Mouse (Mus musculus) hindbrain, embryonic 12.5 days (tissue): ENCODE data around the gene Hdac4. TPM values are rescaled to one million over a fixed set of nuclear protein-coding genes. Genes with fewer than 3 reads are reported as not detected.

ENCODE experiments used
- ATAC-seq: fragments of 200-750 bp; cut with Nextera tagmentation; 2 replicates; pipeline ENCODE4 v1.8.0; 2017; ENCODE audit warnings: moderate TSS enrichment; ENCODE audit not compliant: low FRiP score
- H3K27ac ChIP-seq: fragments of 300-500 bp; sonication (generic); 2 replicates; pipeline ENCODE4 v1.5.1; 2016; ENCODE audit warnings: mild to moderate bottlenecking
- H3K27me3 ChIP-seq: fragments of 300-500 bp; sonication (generic); 2 replicates; pipeline ENCODE4 v1.6.1; 2016; ENCODE audit warnings: mild to moderate bottlenecking
- H3K36me3 ChIP-seq: fragments of 300-500 bp; sonication (generic); 2 replicates; pipeline ENCODE4 v1.6.1; 2016; ENCODE audit warnings: mild to moderate bottlenecking
- H3K4me1 ChIP-seq: fragments of 300-500 bp; sonication (generic); 2 replicates; pipeline ENCODE4 v1.6.1; 2016
- H3K4me2 ChIP-seq: fragments of 300-500 bp; sonication (generic); replicated peaks from 2 replicates; pipeline ENCODE4 v1.6.1; 2016; ENCODE audit warnings: mild to moderate bottlenecking
- H3K4me3 ChIP-seq: fragments of 300-500 bp; sonication (generic); 2 replicates; pipeline ENCODE4 v1.5.1; 2016; ENCODE audit warnings: mild to moderate bottlenecking
- H3K9ac ChIP-seq: fragments of 300-500 bp; sonication (generic); 2 replicates; pipeline ENCODE4 v1.6.1; 2016; ENCODE audit warnings: mild to moderate bottlenecking, moderate library complexity
- H3K9me3 ChIP-seq: fragments of 300-500 bp; sonication (generic); replicated peaks from 2 replicates; pipeline ENCODE4 v1.6.1; 2016; ENCODE audit warnings: mild to moderate bottlenecking
- WGBS: fragments of 180-500 bp; shearing (Covaris S2); methylation state at CpG from one replicate; pipeline ENCODE4 v1.1.7; 2016; 5-methylcytosine and 5-hydroxymethylcytosine counted together
- polyA plus RNA-seq: library from polyadenylated mRNA; unstranded; fragments of >200 nt; fragmentation: Nextera tagmentation; extraction: Ambion mirVana; gene quantifications from 2 replicates; pipeline ENCODE4 v1.2.1, GENCODE M21; 2016

Hdac4 gene
- polyA plus RNA-seq, 1 experiment from 2014 or later, result 25.5 TPM

DNA sequence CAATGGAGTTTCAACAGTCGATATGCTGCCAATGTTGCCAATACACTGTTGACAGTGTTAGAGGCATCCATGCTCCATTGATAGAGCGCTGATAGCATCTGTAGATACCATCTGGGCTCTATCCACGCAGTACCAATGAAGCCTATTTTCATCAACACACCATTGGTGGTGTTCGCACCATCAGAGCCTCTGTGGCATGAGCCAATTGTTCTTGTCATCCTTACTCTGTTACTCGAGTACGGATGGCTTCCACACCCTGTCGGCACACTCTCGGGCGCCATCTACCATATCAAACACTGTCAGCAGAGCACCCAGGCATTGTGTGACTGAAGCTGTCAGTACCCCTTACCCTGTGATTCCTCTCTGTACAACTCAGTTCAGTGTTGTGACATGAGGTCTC, 271.9 kb downstream of the Hdac4 start:
- Histone ChIP-seq H3K4me3 (no peak overlapping the region), H3K27ac (no peak overlapping the region), H3K4me1 (peaks cover 4% of the 10 kb centered on the region; the same call in 1 of the 2 replicates), H3K27me3 (no peaks in the 10 kb centered on the region), H3K36me3 (peaks cover 11% of the 10 kb centered on the region), H3K4me2 (no peak overlapping the region), H3K9me3 (no peaks in the 10 kb centered on the region), H3K9ac (no peak overlapping the region)
- ATAC-seq, result no peak
- WGBS, result 96% methylated on average over 9 of the region's 9 CpGs

DNA sequence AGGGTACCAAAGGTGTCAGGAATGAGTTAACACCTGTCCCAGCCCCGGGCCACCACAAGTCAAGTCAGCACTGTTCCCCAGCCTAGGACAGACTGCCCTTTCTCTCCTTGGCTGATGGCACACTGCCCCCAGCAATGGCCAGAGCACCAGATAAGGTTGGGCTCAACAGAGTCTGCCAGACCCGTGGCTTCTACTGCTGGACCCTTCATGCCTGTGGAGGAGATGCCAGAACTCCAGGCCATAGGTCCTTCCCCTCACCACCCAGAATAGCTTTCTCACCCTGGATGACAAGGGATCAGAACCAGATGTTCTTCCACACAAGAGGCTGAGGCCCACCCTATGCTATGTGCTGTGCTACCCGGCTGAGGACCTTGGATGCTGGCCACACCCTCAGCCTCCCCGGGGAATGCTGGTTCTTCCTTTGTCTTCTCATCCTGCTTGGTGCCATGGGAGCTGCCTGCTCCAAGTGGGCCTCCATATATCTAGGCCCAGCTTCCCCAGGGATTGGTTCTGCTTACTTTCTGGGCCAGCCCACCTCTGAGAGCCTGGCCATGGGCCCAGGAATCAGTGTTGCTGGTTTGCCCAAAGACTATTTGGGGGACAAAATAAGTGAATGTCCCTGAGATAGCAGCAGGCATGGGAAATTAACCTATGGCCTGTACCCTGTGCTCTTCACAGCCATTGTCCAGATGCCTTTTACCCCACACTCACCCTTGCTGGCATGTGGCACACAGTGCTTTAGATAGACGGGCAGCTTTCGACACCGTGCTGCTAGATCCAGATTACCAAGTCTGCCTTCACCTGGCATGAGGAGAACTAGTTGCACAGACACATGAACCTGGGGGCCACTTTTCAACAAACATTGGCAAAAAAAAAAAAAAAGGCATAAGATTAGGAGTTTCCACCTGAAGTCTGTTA, 273.0 kb downstream of the Hdac4 start:
- Histone ChIP-seq H3K4me1 (peaks cover 4% of the 10 kb centered on the region; the same call in 1 of the 2 replicates), H3K27me3 (no peaks in the 10 kb centered on the region), H3K4me2 (no peak overlapping the region), H3K9me3 (no peaks in the 10 kb centered on the region), H3K27ac (no peak overlapping the region), H3K9ac (no peak overlapping the region), H3K36me3 (peaks cover 3% of the 10 kb centered on the region; the same call in 1 of the 2 replicates), H3K4me3 (no peak overlapping the region)
- no peak for ATAC-seq
- 85% methylated on average over 7 of the region's 7 CpGs for WGBS

- no peaks in the 10 kb centered on the region for H3K27me3 ChIP-seq
- H3K27ac ChIP-seq, result no peak overlapping the region
- H3K9ac ChIP-seq, result no peak overlapping the region
- no peak overlapping the region for H3K4me3 ChIP-seq
- no peak for ATAC-seq
- H3K9me3 ChIP-seq, result no peaks in the 10 kb centered on the region
- peaks cover 4% of the 10 kb centered on the region; the same call in 1 of the 2 replicates for H3K4me1 ChIP-seq
- WGBS, result 85% methylated on average over 4 of the region's 4 CpGs
- H3K4me2 ChIP-seq, result no peak overlapping the region
- no peaks in the 10 kb centered on the region for H3K36me3 ChIP-seq
Observed at GRCm38 (mm10) chr1:91921702-91922101, 273.8 kb downstream of the Hdac4 start.

- Histone ChIP-seq H3K9ac (no peak overlapping the region), H3K4me2 (no peak overlapping the region), H3K9me3 (no peaks in the 10 kb centered on the region), H3K27me3 (no peaks in the 10 kb centered on the region), H3K27ac (no peak overlapping the region), H3K36me3 (no peaks in the 10 kb centered on the region), H3K4me1 (peaks cover 4% of the 10 kb centered on the region; the same call in 1 of the 2 replicates), H3K4me3 (no peak overlapping the region)
- WGBS, result 65% methylated on average over 5 of the region's 5 CpGs
- ATAC-seq, result no peak
Observed at GRCm38 (mm10) chr1:91921279-91921678, 274.2 kb downstream of the Hdac4 start.

DNA sequence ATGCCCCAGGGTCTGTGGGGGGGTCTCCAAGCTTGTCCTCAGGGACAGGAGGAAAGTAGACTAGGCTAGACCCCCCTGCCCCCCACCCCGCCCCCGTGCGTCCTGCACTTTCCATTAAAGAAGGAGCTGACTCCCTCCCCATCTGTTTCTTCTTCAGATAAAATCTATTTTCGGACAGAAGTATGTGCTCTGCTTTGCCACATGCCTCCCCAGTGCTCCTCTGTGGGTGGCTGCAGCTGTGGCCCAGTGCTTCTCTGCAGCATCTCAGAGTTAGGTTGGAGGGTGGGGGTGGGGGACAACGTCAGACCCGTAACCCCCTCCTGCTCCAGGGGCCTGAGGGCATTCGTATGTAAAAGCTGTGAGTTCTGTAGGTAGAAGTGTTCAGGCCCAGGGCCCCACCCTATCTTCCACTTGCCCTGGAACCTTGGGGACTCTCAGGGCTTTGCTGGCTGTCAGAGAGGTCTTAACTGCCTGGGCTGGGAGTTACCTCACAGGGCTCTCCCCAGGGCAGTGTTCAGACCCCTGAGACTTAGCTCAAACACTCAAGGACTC, 275.4 kb downstream of the Hdac4 start:
- no peaks in the 10 kb centered on the region for H3K36me3 ChIP-seq
- 38% methylated on average over 7 of the region's 7 CpGs for WGBS
- no peak overlapping the region for H3K9ac ChIP-seq
- H3K27ac ChIP-seq, result no peak overlapping the region
- ATAC-seq, result no peak
- H3K4me1 ChIP-seq, result peaks cover 4% of the 10 kb centered on the region; the same call in 1 of the 2 replicates
- no peak overlapping the region for H3K4me3 ChIP-seq
- no peaks in the 10 kb centered on the region for H3K9me3 ChIP-seq
- no peaks in the 10 kb centered on the region for H3K27me3 ChIP-seq
- H3K4me2 ChIP-seq, result no peak overlapping the region

- Histone ChIP-seq H3K9ac (no peak overlapping the region), H3K27ac (no peak overlapping the region), H3K4me1 (peaks cover 4% of the 10 kb centered on the region; the same call in 1 of the 2 replicates), H3K4me3 (no peak overlapping the region), H3K4me2 (no peak overlapping the region), H3K36me3 (no peaks in the 10 kb centered on the region), H3K27me3 (no peaks in the 10 kb centered on the region), H3K9me3 (no peaks in the 10 kb centered on the region)
- ATAC-seq, result no peak
- WGBS, result 92% methylated on average over 10 of the region's 10 CpGs
Observed at GRCm38 (mm10) chr1:91918257-91918800, 277.2 kb downstream of the Hdac4 start.

- H3K27ac ChIP-seq, result no peak overlapping the region
- no peak for ATAC-seq
- WGBS, result 76% methylated on average over 2 of the region's 2 CpGs
Observed at GRCm38 (mm10) chr1:91917596-91917995, 277.9 kb downstream of the Hdac4 start.

GRCm38 (mm10) chr1:91915961-91916360, 279.5 kb downstream of the Hdac4 start:
- Histone ChIP-seq H3K27me3 (no peaks in the 10 kb centered on the region), H3K4me3 (no peak overlapping the region), H3K9me3 (no peaks in the 10 kb centered on the region), H3K9ac (no peak overlapping the region), H3K4me1 (peaks cover 4% of the 10 kb centered on the region; the same call in 1 of the 2 replicates), H3K36me3 (no peaks in the 10 kb centered on the region), H3K27ac (no peak overlapping the region), H3K4me2 (no peak overlapping the region)
- no peak for ATAC-seq
- WGBS, result 84% methylated on average over 5 of the region's 5 CpGs

More at GRCm38 (mm10) chr1:91917596-91917995, 277.9 kb downstream of the Hdac4 start:
- H3K4me3 ChIP-seq, result no peak overlapping the region
- no peaks in the 10 kb centered on the region for H3K9me3 ChIP-seq
- peaks cover 4% of the 10 kb centered on the region; the same call in 1 of the 2 replicates for H3K4me1 ChIP-seq
- H3K27me3 ChIP-seq, result no peaks in the 10 kb centered on the region
- H3K9ac ChIP-seq, result no peak overlapping the region
- no peaks in the 10 kb centered on the region for H3K36me3 ChIP-seq
- no peak overlapping the region for H3K4me2 ChIP-seq

DNA sequence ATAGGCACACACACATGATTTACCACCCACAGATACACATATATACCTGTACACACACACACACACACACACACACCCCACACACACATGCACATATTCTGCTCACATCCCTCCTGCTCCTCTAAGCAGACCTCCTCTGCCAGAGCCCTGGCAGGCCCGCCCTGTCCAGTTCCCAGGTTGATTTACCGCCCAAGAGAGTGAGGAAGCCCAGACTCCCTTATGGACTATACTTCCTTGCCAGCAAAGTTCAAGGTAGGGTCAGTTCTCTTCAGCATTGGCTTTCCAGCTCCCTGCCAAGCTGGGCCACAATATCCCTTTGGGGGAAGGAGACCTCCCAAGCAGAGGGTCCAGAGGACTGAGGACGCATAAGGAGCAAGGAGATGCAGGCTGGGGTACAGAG, 280.9 kb downstream of the Hdac4 start:
- H3K4me1 ChIP-seq, result no peaks in the 10 kb centered on the region
- 84% methylated on average over 3 of the region's 3 CpGs for WGBS
- H3K9ac ChIP-seq, result no peak overlapping the region

DNA sequence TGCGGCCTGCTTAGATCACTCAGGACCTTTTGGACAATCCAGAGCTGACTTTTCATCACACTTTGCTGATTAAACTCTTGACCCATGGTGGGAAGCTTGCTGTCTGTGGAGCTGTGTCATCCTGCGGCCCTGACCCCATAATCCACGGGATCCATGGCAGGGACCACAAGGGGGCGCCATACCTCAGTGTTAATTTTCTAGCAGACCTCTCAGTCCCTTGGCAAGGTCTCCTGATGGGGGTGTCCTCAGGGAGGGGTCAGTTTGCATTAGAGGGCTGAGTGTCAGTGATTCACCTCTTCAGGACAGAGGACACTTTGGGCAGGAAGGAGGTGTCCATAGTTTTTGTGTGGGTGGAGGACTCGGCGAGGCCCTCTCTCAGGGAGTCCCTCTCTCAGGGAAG, 281.6 kb downstream of the Hdac4 start:
- Histone ChIP-seq H3K9ac (no peak overlapping the region), H3K27me3 (no peaks in the 10 kb centered on the region), H3K9me3 (no peaks in the 10 kb centered on the region), H3K36me3 (no peaks in the 10 kb centered on the region), H3K27ac (no peak overlapping the region), H3K4me3 (no peak overlapping the region), H3K4me2 (no peak overlapping the region), H3K4me1 (no peaks in the 10 kb centered on the region)
- 51% methylated on average over 6 of the region's 6 CpGs for WGBS
- no peak for ATAC-seq

More for the DNA sequence above, 280.9 kb downstream of the Hdac4 start:
- Histone ChIP-seq H3K4me2 (no peak overlapping the region), H3K9me3 (no peaks in the 10 kb centered on the region), H3K36me3 (no peaks in the 10 kb centered on the region), H3K27ac (no peak overlapping the region), H3K27me3 (no peaks in the 10 kb centered on the region), H3K4me3 (no peak overlapping the region)
- ATAC-seq, result no peak

DNA sequence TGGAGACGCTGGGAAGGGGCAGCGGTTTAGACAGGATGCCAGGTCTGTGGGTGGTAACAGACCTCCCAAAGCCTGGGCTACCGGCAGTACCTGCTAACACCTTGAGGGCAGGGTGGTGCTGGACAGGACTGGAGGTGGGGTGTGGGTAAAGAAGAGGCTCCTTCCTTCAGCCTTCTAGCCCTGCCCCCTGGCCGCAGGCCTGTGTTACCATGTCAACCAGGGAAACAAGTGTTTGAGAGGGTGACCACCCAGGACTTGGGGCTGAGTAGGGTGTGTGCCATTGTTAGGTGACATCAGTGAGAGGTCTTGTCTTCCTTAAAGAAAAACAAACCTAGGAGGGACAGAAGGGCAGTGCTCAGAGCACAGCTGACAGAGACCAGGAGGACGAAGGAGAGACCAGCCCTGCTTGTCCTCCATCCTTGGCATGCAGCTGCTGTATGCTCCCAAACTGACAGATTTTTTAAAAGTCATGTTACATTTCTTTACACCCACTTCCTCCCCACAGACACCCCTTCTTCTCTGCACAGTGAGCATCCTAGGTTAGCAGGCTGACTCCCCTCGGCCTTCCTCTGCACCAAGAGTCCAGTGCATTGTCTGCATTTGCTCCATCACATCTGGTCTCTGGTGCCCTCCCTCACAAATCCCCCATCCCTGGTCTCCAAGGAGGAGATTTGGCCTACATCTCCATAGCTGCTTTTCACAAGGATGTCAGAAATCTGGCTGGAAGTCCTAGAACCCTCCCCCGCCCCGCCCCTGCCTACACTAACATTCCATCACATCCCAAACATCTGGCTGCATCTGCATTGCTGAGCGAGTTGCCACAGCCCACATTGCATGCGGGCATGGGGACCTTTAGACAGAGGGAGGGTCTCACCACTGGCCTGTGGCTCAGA, 283.0 kb downstream of the Hdac4 start:
- WGBS, result 54% methylated on average over 10 of the region's 10 CpGs
- H3K4me1 ChIP-seq, result no peaks in the 10 kb centered on the region
- H3K4me2 ChIP-seq, result no peak overlapping the region
- H3K9me3 ChIP-seq, result no peaks in the 10 kb centered on the region
- no peak overlapping the region for H3K4me3 ChIP-seq
- no peaks in the 10 kb centered on the region for H3K36me3 ChIP-seq
- no peaks in the 10 kb centered on the region for H3K27me3 ChIP-seq
- no peak overlapping the region for H3K9ac ChIP-seq
- H3K27ac ChIP-seq, result no peak overlapping the region
- ATAC-seq, result no peak

DNA sequence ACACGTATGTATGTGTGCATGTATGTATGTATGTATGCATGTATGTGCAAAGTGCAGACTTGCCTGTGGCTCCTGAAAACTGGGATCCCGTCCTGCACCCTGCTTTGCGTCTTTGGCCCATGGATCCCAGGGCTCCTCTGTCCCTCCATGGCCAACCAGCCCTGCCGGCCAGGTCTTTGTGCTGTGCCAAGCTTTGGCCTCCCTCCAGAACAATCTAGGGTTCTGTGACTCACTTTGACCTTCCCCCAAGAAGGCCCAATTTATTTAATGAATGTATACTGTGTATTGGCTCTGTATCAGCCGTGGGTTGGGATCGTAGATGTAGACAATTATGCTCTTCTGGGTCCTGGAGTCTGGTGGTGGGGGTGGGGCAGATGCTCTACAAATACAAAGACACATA, 290.2 kb downstream of the Hdac4 start:
- Histone ChIP-seq H3K36me3 (no peaks in the 10 kb centered on the region), H3K27me3 (no peaks in the 10 kb centered on the region), H3K4me1 (no peaks in the 10 kb centered on the region), H3K9me3 (no peaks in the 10 kb centered on the region), H3K9ac (no peak overlapping the region), H3K4me2 (no peak overlapping the region), H3K4me3 (no peak overlapping the region), H3K27ac (no peak overlapping the region)
- WGBS, result 89% methylated on average over 6 of the region's 6 CpGs
- no peak for ATAC-seq
